Mouse (Mus musculus) CH12.LX (cell line): ENCODE measurements around the gene Eml3. TPM values are rescaled to one million over a fixed set of nuclear protein-coding genes. Genes with fewer than 3 reads are reported as not detected.
A peak's percentile ranks its signal among the peaks of the same experiment; 100 is the strongest.

Experiments used
- DNase-seq: peaks from one replicate; pipeline ENCODE4 v3.0.0-alpha.2; 2013; ENCODE audit errors: extremely low read depth
- H3K27ac ChIP-seq: 2 replicates; pipeline ENCODE4 v1.5.1; 2012; ENCODE audit warnings: low read depth, mild to moderate bottlenecking, control low read depth, moderate library complexity; ENCODE audit not compliant: insufficient read depth
- H3K27me3 ChIP-seq: replicated peaks from 2 replicates; pipeline ENCODE3; 2012; ENCODE audit warnings: inconsistent platforms
- H3K36me3 ChIP-seq, 2 experiments: replicated peaks in 1 of 2; 2 replicates each; pipeline versions ENCODE3 to v1.6.1; 2012; ENCODE audit warnings: inconsistent platforms in 1 of 2, low read length in 1 of 2, mild to moderate bottlenecking in 1 of 2, mixed read lengths in 1 of 2, moderate library complexity in 1 of 2; ENCODE audit not compliant: control insufficient read depth in 1 of 2, insufficient read depth in 1 of 2
- H3K4me1 ChIP-seq, 2 experiments: 2 replicates each; pipeline ENCODE4 v1.6.1; 2012; ENCODE audit warnings: inconsistent platforms in 1 of 2, moderate library complexity in 1 of 2; ENCODE audit not compliant: insufficient read depth in 2 of 2, control insufficient read depth in 1 of 2
- H3K4me2 ChIP-seq: 2 replicates; pipeline ENCODE4 v1.6.1; 2012; ENCODE audit warnings: low read depth, mild to moderate bottlenecking, control low read depth; ENCODE audit not compliant: poor library complexity, insufficient read depth, severe bottlenecking
- H3K4me3 ChIP-seq, 3 experiments: fragments of 150-350 bp in 1 of 3; sonication (generic) in 1 of 3; replicated peaks in 1 of 3; 2 replicates each; pipeline versions ENCODE3 to v1.5.1; 2011 to 2012; ENCODE audit warnings: low read depth in 2 of 3, low read length in 2 of 3, mild to moderate bottlenecking in 2 of 3, moderate library complexity in 2 of 3, control low read depth in 1 of 3, improper control_type of control experiment in 1 of 3, inconsistent platforms in 1 of 3, mixed read lengths in 1 of 3; ENCODE audit not compliant: poor library complexity in 1 of 3
- H3K79me2 ChIP-seq: replicated peaks from 2 replicates; pipeline ENCODE4 v1.6.1; 2012; ENCODE audit warnings: mild to moderate bottlenecking, moderate library complexity; ENCODE audit not compliant: control insufficient read depth, poor library complexity, insufficient read depth, severe bottlenecking; ENCODE audit errors: extremely low read depth
- H3K9ac ChIP-seq: 2 replicates; pipeline ENCODE4 v1.6.1; 2012; ENCODE audit warnings: low read depth, mild to moderate bottlenecking, control low read depth, moderate library complexity; ENCODE audit not compliant: insufficient read depth
- H3K9me3 ChIP-seq: replicated peaks from 2 replicates; pipeline ENCODE3; 2012; ENCODE audit warnings: low read length, inconsistent platforms, mixed read lengths
- BHLHE40 ChIP-seq: IDR thresholded peaks from 2 replicates; pipeline ENCODE4 v1.6.1; 2011; ENCODE audit warnings: mild to moderate bottlenecking, low read depth, low read length, improper control_type of control experiment
- CHD2 ChIP-seq: IDR thresholded peaks from 2 replicates; pipeline ENCODE4 v1.6.1; 2011; ENCODE audit warnings: low read length, improper control_type of control experiment
- CTCF ChIP-seq, 2 experiments: IDR thresholded peaks in 1 of 2; conservative IDR thresholded peaks in 1 of 2; 2 replicates each; pipeline ENCODE4 v1.5.1; 2011 to 2012; ENCODE audit warnings: low read depth in 2 of 2, low read length in 2 of 2, improper control_type of control experiment in 1 of 2, inconsistent platforms in 1 of 2, mild to moderate bottlenecking in 1 of 2, moderate library complexity in 1 of 2
- E2F4 ChIP-seq: IDR thresholded peaks from 2 replicates; pipeline ENCODE4 v1.6.1; 2011; ENCODE audit warnings: low read depth, low read length, improper control_type of control experiment; ENCODE audit not compliant: insufficient replicate concordance
- ELF1 ChIP-seq: IDR thresholded peaks from 2 replicates; pipeline ENCODE4 v1.6.1; 2014; ENCODE audit warnings: low read depth, mild to moderate bottlenecking, inconsistent platforms, low read length, improper control_type of control experiment
- EP300 ChIP-seq: IDR thresholded peaks from 2 replicates; pipeline ENCODE4 v1.6.1; 2011; ENCODE audit warnings: low read length, improper control_type of control experiment
- ETS1 ChIP-seq: conservative IDR thresholded peaks from 2 replicates; pipeline ENCODE4 v1.6.1; 2012; ENCODE audit warnings: low read depth, mild to moderate bottlenecking, inconsistent platforms, low read length, improper control_type of control experiment, moderate library complexity
- GABPA ChIP-seq: IDR thresholded peaks from 2 replicates; pipeline ENCODE4 v1.6.1; 2012; ENCODE audit warnings: low read depth, low read length, improper control_type of control experiment, inconsistent platforms; ENCODE audit not compliant: insufficient replicate concordance
- HCFC1 ChIP-seq: IDR thresholded peaks from 2 replicates; pipeline ENCODE4 v1.6.1; 2012; ENCODE audit warnings: low read depth, mild to moderate bottlenecking, inconsistent platforms, low read length, improper control_type of control experiment
- IRF4 ChIP-seq: IDR thresholded peaks from 2 replicates; pipeline ENCODE4 v1.6.1; 2014; ENCODE audit warnings: low read depth, mild to moderate bottlenecking, inconsistent platforms, low read length, improper control_type of control experiment
- JUN ChIP-seq: IDR thresholded peaks from 2 replicates; pipeline ENCODE4 v1.6.1; 2011; ENCODE audit warnings: low read depth, mild to moderate bottlenecking, low read length, improper control_type of control experiment, moderate library complexity; ENCODE audit not compliant: insufficient read depth
- MAFK ChIP-seq: IDR thresholded peaks from 2 replicates; pipeline ENCODE4 v1.6.1; 2011; ENCODE audit warnings: low read length, improper control_type of control experiment; ENCODE audit not compliant: insufficient replicate concordance
- MEF2A ChIP-seq: IDR thresholded peaks from 2 replicates; pipeline ENCODE4 v1.6.1; 2014; ENCODE audit warnings: low read depth, mild to moderate bottlenecking, inconsistent platforms, low read length, improper control_type of control experiment, borderline replicate concordance
- MXI1 ChIP-seq: IDR thresholded peaks from 2 replicates; pipeline ENCODE4 v1.6.1; 2011; ENCODE audit warnings: mild to moderate bottlenecking, low read depth, low read length, improper control_type of control experiment
- MYC ChIP-seq: IDR thresholded peaks from 2 replicates; pipeline ENCODE4 v1.6.1; 2011; ENCODE audit warnings: low read depth, mild to moderate bottlenecking, improper control_type of control experiment, low read length
- NRF1 ChIP-seq: IDR thresholded peaks from 2 replicates; pipeline ENCODE4 v1.6.1; 2014; ENCODE audit warnings: low read depth, mild to moderate bottlenecking, inconsistent platforms, low read length, improper control_type of control experiment, moderate library complexity
- PAX5 ChIP-seq: IDR thresholded peaks from 2 replicates; pipeline ENCODE4 v1.6.1; 2012; ENCODE audit warnings: low read length, inconsistent platforms, mixed read lengths
- POLR2A ChIP-seq: IDR thresholded peaks from 2 replicates; pipeline ENCODE4 v1.6.1; 2011; ENCODE audit warnings: low read depth, mild to moderate bottlenecking, improper control_type of control experiment, low read length
- POLR2AphosphoS2 ChIP-seq: IDR thresholded peaks from 2 replicates; pipeline ENCODE4 v1.6.1; 2011; ENCODE audit warnings: low read depth, low read length, improper control_type of control experiment
- RAD21 ChIP-seq: IDR thresholded peaks from 2 replicates; pipeline ENCODE4 v1.6.1; 2011; ENCODE audit warnings: low read depth, mild to moderate bottlenecking, low read length, improper control_type of control experiment, moderate library complexity
- SIN3A ChIP-seq: IDR thresholded peaks from 2 replicates; pipeline ENCODE4 v1.6.1; 2012; ENCODE audit warnings: low read length, improper control_type of control experiment, inconsistent platforms
- SMC3 ChIP-seq: IDR thresholded peaks from 2 replicates; pipeline ENCODE4 v1.6.1; 2011; ENCODE audit warnings: low read depth, low read length, improper control_type of control experiment
- TBP ChIP-seq: conservative IDR thresholded peaks from 2 replicates; pipeline ENCODE4 v1.6.1; 2011; ENCODE audit warnings: low read depth, low read length, improper control_type of control experiment
- TCF12 ChIP-seq: IDR thresholded peaks from 2 replicates; pipeline ENCODE4 v1.6.1; 2014; ENCODE audit warnings: low read depth, mild to moderate bottlenecking, inconsistent platforms, low read length, improper control_type of control experiment
- UBTF ChIP-seq: IDR thresholded peaks from 2 replicates; pipeline ENCODE4 v1.6.1; 2012; ENCODE audit warnings: low read depth, mild to moderate bottlenecking, inconsistent platforms, low read length, improper control_type of control experiment, moderate library complexity
- USF1 ChIP-seq: IDR thresholded peaks from 2 replicates; pipeline ENCODE4 v1.6.1; 2014; ENCODE audit warnings: low read depth, mild to moderate bottlenecking, inconsistent platforms, low read length, improper control_type of control experiment
- USF2 ChIP-seq: conservative IDR thresholded peaks from 2 replicates; pipeline ENCODE4 v1.6.1; 2011; ENCODE audit warnings: low read depth, low read length, improper control_type of control experiment
- ZC3H11A ChIP-seq: IDR thresholded peaks from 2 replicates; pipeline ENCODE4 v1.6.1; 2012; ENCODE audit warnings: low read depth, mild to moderate bottlenecking, inconsistent platforms, low read length, improper control_type of control experiment
- ZMIZ1 ChIP-seq: IDR thresholded peaks from 2 replicates; pipeline ENCODE4 v1.6.1; 2012; ENCODE audit warnings: low read depth, mild to moderate bottlenecking, inconsistent platforms, low read length, improper control_type of control experiment
- ZNF384 ChIP-seq: IDR thresholded peaks from 2 replicates; pipeline ENCODE4 v1.6.1; 2012; ENCODE audit warnings: low read depth, low read length, improper control_type of control experiment, inconsistent platforms
- dilution Hi-C: fragments of 300-500 bp; cut with MboI; formaldehyde crosslinking; loops from 2 replicates; pipeline ENCODE4 v1.14.3; 2020; ENCODE audit warnings: low sequenced_read_pairs; ENCODE audit not compliant: extremely low pct_unique_long_range_greater_than_20kb, extremely low pct_ligation_motif_present
- in situ Hi-C: fragments of 300-500 bp; cut with MboI; formaldehyde crosslinking; loops from 3 replicates; pipeline ENCODE4 v1.14.3; 2019; ENCODE audit warnings: low sequenced_read_pairs, low pct_ligation_motif_present, low pct_unique_long_range_greater_than_20kb, mixed read lengths
- polyA plus RNA-seq: library from polyadenylated mRNA; unstranded; fragments of >175 nt; gene quantifications from 2 replicates; pipeline ENCODE4 v1.2.1, GENCODE M21; 2012; ENCODE audit warnings: low read depth; ENCODE audit not compliant: insufficient read length
- total RNA-seq, 2 experiments: library from RNA; depleted of rRNA; stranded (reverse); fragments of 300-350 nt in 1 of 2; fragments of >200 nt in 1 of 2; gene quantifications; 2 replicates each; pipeline ENCODE4 v1.2.3; 2012 to 2014

The Eml3 gene
- total and polyA plus RNA-seq, 3 experiments, result 18.7 to 37.3 (median 33.3) TPM

GRCm38 (mm10) chr19:8888511-8889385, 40.6 kb upstream of the Eml3 start, which contains the start of the genes 1810009A15Rik and Gm49416 (continued):
- TF ChIP-seq ETS1 (0 out of 2 replicates have a peak, but pooled peaks have one; percentile 30), POLR2A (peak; percentile 99), CTCF (conservative IDR thresholded peaks at IDR 0.05 in 1 of 2, IDR thresholded peaks at IDR 0.05 in 1 of 2; ENCODE audit: low read depth in 2 of 2, low read length in 2 of 2) (no peak), MXI1 (peak; percentile 89), RAD21 (no peak), ZNF384 (no peak), MYC (peak; percentile 74; the same call in 1 of the 2 replicates), HCFC1 (peak; percentile 81), E2F4 (peak; percentile 52; the same call in 1 of the 2 replicates), EP300 (no peak), SIN3A (peak; percentile 95)
- TF ChIP-seq, all 38 proteins: peak for 19

DNA sequence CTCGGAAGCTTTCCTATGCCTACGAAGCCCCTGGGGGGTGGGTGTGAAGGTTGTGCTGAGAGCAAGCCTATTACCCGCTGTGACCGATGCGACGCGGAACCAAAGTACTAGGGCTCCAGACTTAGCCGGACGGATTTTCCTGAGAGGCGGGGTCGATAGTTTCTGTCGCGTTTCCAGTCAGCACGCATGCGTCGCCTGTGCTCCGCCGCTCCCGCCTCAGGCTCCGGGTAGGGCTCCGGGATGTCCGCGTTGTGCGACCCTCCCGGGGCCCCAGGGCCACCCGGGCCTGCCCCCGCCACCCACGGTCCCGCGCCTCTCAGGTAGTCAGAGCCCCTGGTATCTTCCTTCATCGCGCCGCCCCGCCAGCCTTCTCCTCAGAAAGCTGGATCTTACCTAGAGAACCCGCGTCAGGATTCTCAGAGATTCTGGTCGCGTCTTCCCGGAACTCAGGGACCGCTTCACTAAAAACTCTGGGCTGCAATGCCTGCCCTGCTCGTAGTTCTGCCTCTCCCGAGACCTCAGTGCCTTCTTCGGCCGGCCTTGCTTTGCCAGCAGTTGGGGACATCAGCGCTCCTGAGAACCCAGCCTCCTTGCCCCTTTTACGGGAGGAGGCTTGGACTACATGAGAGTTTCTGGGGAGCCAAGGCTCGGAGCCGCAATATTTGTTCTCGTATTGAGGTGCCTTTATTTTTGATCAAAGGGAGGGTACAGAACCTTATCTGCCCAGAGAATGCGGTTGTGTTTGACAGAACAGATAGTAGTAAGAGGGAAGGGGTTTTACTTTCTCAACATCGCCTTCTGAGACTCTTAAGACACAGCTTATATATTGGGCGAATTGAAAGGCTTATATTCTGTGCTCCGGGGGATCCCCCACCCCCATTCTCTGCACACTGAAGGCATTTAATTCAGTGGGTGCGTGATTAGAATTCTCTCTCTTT, 36.3 kb upstream of the Eml3 start, which contains the start of gene Ints5:
Gene Ints5 (plus strand): TSS at position 177 of the 938 bp plus-strand sequence.
- H3K36me3 ChIP-seq, result peaks cover 31 to 36% of the 10 kb centered on the region in 2 experiments
- in situ Hi-C loops, result no loop called here
- no peak for TF ChIP-seq USF1
- no peak; the same call in 1 of the 2 replicates for TF ChIP-seq E2F4
- TF ChIP-seq TBP, result peak; percentile 96
- TF ChIP-seq MXI1, result peak; percentile 67
- no peak for TF ChIP-seq PAX5
- no peak for TF ChIP-seq EP300
- peak; percentile 87 for TF ChIP-seq HCFC1
- peak; percentile 8; the same call in 1 of the 2 replicates for TF ChIP-seq GABPA
- TF ChIP-seq NRF1, result peak; percentile 91
- TF ChIP-seq SIN3A, result peak; percentile 90
- TF ChIP-seq POLR2A, result peak; percentile 95
- TF ChIP-seq USF2, result no peak
- peak; percentile 79; the same call in 1 of the 2 replicates for TF ChIP-seq CHD2
- TF ChIP-seq UBTF, result peak; percentile 86; the same call in 1 of the 2 replicates
- TF ChIP-seq ZC3H11A, result no peak
- TF ChIP-seq MAFK, result no peak
- TF ChIP-seq MYC, result peak; percentile 83; the same call in 1 of the 2 replicates
- peak; percentile 84 for TF ChIP-seq IRF4
- peak; percentile 90 for TF ChIP-seq POLR2AphosphoS2
- peak; percentile 67 for TF ChIP-seq BHLHE40
- TF ChIP-seq ZMIZ1, result peak; percentile 52; the same call in 1 of the 2 replicates
- no peak for TF ChIP-seq JUN
- peak; percentile 78; the same call in 1 of the 2 replicates for TF ChIP-seq MEF2A
- peak; percentile 77 for TF ChIP-seq ELF1
- TF ChIP-seq ZNF384, result 0 out of 2 replicates have a peak, but pooled peaks have one; percentile 27
- TF ChIP-seq SMC3, result no peak
- peak; percentile 97 for TF ChIP-seq TCF12
- no peak for TF ChIP-seq CTCF (conservative IDR thresholded peaks at IDR 0.05 in 1 of 2, IDR thresholded peaks at IDR 0.05 in 1 of 2; ENCODE audit: low read depth in 2 of 2, low read length in 2 of 2)

More for the DNA sequence above, 36.3 kb upstream of the Eml3 start, which contains the start of gene Ints5:
- Histone ChIP-seq H3K4me3 (peak within 1 kb of the TSS; percentile 72 to 89 (median 88)), H3K27ac (peak within 1 kb of the TSS; percentile 6; the same call in 1 of the 2 replicates), H3K4me1 (peaks cover 14 to 54% of the 10 kb centered on the region in 2 experiments), H3K9ac (peak within 1 kb of the TSS; percentile 97), H3K9me3 (no peaks in the 10 kb centered on the region), H3K79me2 (peaks cover 53% of the 10 kb centered on the region), H3K4me2 (peak within 1 kb of the TSS; percentile 61), H3K27me3 (no peaks in the 10 kb centered on the region)
- dilution Hi-C loops, result no loop called here
- peak; percentile 90 for DNase-seq
